Mouse (Mus musculus) neural tube, embryonic 14.5 days (tissue): Measurements from ENCODE around the gene Sntg2. TPM values are rescaled to one million over a fixed set of nuclear protein-coding genes. Genes with fewer than 3 reads are reported as not detected.
A peak's percentile ranks its signal among the peaks of the same experiment; 100 is the strongest.

Experiments used
- ATAC-seq: fragments of 200-750 bp; cut with Nextera tagmentation; 2 replicates; pipeline ENCODE4 v1.8.0; 2017; ENCODE audit warnings: low read depth, mild to moderate bottlenecking, moderate TSS enrichment, moderate library complexity
- H3K27ac ChIP-seq: fragments of 300-500 bp; sonication (generic); 2 replicates; pipeline ENCODE4 v1.5.1; 2014; ENCODE audit warnings: low read depth, mild to moderate bottlenecking, control low read depth, low read length, moderate library complexity, mixed read lengths
- H3K27me3 ChIP-seq: fragments of 300-500 bp; sonication (generic); 2 replicates; pipeline ENCODE4 v1.6.1; 2014; ENCODE audit warnings: low read length; ENCODE audit not compliant: control insufficient read depth, insufficient read depth
- H3K36me3 ChIP-seq: fragments of 300-500 bp; sonication (generic); 2 replicates; pipeline ENCODE4 v1.6.1; 2014; ENCODE audit warnings: low read length, mixed read lengths; ENCODE audit not compliant: control insufficient read depth, insufficient read depth
- H3K4me1 ChIP-seq: fragments of 300-500 bp; sonication (generic); 2 replicates; pipeline ENCODE4 v1.6.1; 2014; ENCODE audit warnings: low read length; ENCODE audit not compliant: control insufficient read depth, insufficient read depth
- H3K4me2 ChIP-seq: fragments of 300-500 bp; sonication (generic); 2 replicates; pipeline ENCODE4 v1.6.1; 2014; ENCODE audit warnings: mild to moderate bottlenecking, low read depth, low read length, control low read depth
- H3K4me3 ChIP-seq: fragments of 300-500 bp; sonication (generic); 2 replicates; pipeline ENCODE4 v1.5.1; 2014; ENCODE audit warnings: low read depth, low read length, control low read depth, mixed read lengths
- H3K9ac ChIP-seq: fragments of 300-500 bp; sonication (generic); replicated peaks from 2 replicates; pipeline ENCODE4 v1.6.1; 2014; ENCODE audit warnings: low read depth, mild to moderate bottlenecking, control low read depth, low read length, mixed read lengths
- H3K9me3 ChIP-seq: fragments of 300-500 bp; sonication (generic); 2 replicates; pipeline ENCODE4 v1.6.1; 2016; ENCODE audit warnings: low read length; ENCODE audit not compliant: control insufficient read depth
- WGBS: fragments of 180-500 bp; shearing (Covaris S2); extraction: QIAGEN DNeasy Blood & Tissue Kit; methylation state at CpG from one replicate; pipeline ENCODE4 v1.1.7; 2014; 5-methylcytosine and 5-hydroxymethylcytosine counted together
- polyA plus RNA-seq: library from polyadenylated mRNA; unstranded; fragments of >200 nt; fragmentation: Nextera tagmentation; extraction: Ambion mirVana; gene quantifications from 2 replicates; pipeline ENCODE4 v1.2.1, GENCODE M21; 2014

The Sntg2 gene
- polyA plus RNA-seq, 1 experiment from 2014 or later: 9.3 TPM

- ATAC-seq: no peak
- Histone ChIP-seq H3K9me3 (no peaks in the 10 kb centered on the region), H3K4me2 (no peak overlapping the region), H3K27ac (no peak overlapping the region), H3K9ac (no peak overlapping the region), H3K27me3 (no peaks in the 10 kb centered on the region), H3K36me3 (no peaks in the 10 kb centered on the region), H3K4me1 (no peaks in the 10 kb centered on the region), H3K4me3 (no peak overlapping the region)
- 87% methylated on average over 5 of the region's 5 CpGs for WGBS
Observed at GRCm38 (mm10) chr12:30164538-30164937, 208.6 kb downstream of the Sntg2 start.

- no peak overlapping the region for H3K4me3 ChIP-seq
- H3K9ac ChIP-seq: no peak overlapping the region
- WGBS: 98% methylated on average over 6 of the region's 6 CpGs
- H3K9me3 ChIP-seq: no peaks in the 10 kb centered on the region
- no peak for ATAC-seq
- H3K27ac ChIP-seq: no peak overlapping the region
- no peaks in the 10 kb centered on the region for H3K4me1 ChIP-seq
- H3K27me3 ChIP-seq: no peaks in the 10 kb centered on the region
- H3K4me2 ChIP-seq: no peak overlapping the region
- H3K36me3 ChIP-seq: no peaks in the 10 kb centered on the region
Observed at GRCm38 (mm10) chr12:30164005-30164404, 209.2 kb downstream of the Sntg2 start.

- Histone ChIP-seq H3K27me3 (no peaks in the 10 kb centered on the region), H3K27ac (no peak overlapping the region), H3K4me3 (no peak overlapping the region), H3K36me3 (no peaks in the 10 kb centered on the region), H3K4me2 (no peak overlapping the region), H3K9ac (no peak overlapping the region), H3K9me3 (no peaks in the 10 kb centered on the region), H3K4me1 (no peaks in the 10 kb centered on the region)
- WGBS: 87% methylated on average over 5 of the region's 5 CpGs
- ATAC-seq: no peak
Observed at GRCm38 (mm10) chr12:30161731-30162406, 211.3 kb downstream of the Sntg2 start.

GRCm38 (mm10) chr12:30160475-30160874, 212.7 kb downstream of the Sntg2 start:
- H3K27me3 ChIP-seq: no peaks in the 10 kb centered on the region
- ATAC-seq: no peak

GRCm38 (mm10) chr12:30159788-30160187, 213.4 kb downstream of the Sntg2 start:
- no peaks in the 10 kb centered on the region for H3K9me3 ChIP-seq
- no peak overlapping the region for H3K4me3 ChIP-seq
- H3K36me3 ChIP-seq: no peaks in the 10 kb centered on the region
- no peaks in the 10 kb centered on the region for H3K27me3 ChIP-seq
- no peak overlapping the region for H3K27ac ChIP-seq
- no peak overlapping the region for H3K9ac ChIP-seq
- WGBS: 87% methylated on average over 8 of the region's 8 CpGs
- H3K4me1 ChIP-seq: no peaks in the 10 kb centered on the region
- ATAC-seq: no peak
- no peak overlapping the region for H3K4me2 ChIP-seq

More at GRCm38 (mm10) chr12:30160475-30160874, 212.7 kb downstream of the Sntg2 start:
- Histone ChIP-seq H3K9ac (no peak overlapping the region), H3K4me1 (no peaks in the 10 kb centered on the region), H3K27ac (no peak overlapping the region), H3K9me3 (no peaks in the 10 kb centered on the region), H3K36me3 (no peaks in the 10 kb centered on the region), H3K4me3 (no peak overlapping the region), H3K4me2 (no peak overlapping the region)
- WGBS: 81% methylated on average over 3 of the region's 3 CpGs

GRCm38 (mm10) chr12:30154079-30154673, 219.0 kb downstream of the Sntg2 start:
- Histone ChIP-seq H3K4me1 (no peaks in the 10 kb centered on the region), H3K27me3 (no peaks in the 10 kb centered on the region), H3K27ac (no peak overlapping the region), H3K4me3 (no peak overlapping the region), H3K36me3 (no peaks in the 10 kb centered on the region), H3K4me2 (no peak overlapping the region), H3K9ac (no peak overlapping the region), H3K9me3 (no peaks in the 10 kb centered on the region)
- WGBS: 57% methylated on average over 7 of the region's 7 CpGs
- no peak for ATAC-seq

GRCm38 (mm10) chr12:30142085-30142484, 231.1 kb downstream of the Sntg2 start:
- no peak overlapping the region for H3K27ac ChIP-seq
- ATAC-seq: no peak
- 69% methylated on average over 3 of the region's 3 CpGs for WGBS

GRCm38 (mm10) chr12:30132524-30132923, 240.7 kb downstream of the Sntg2 start, which contains the start of gene Tpo:
TSS of gene Tpo (minus strand) at chr12:30132624.
- Histone ChIP-seq H3K36me3 (no peaks in the 10 kb centered on the region), H3K4me3 (no peak within 1 kb of the TSS), H3K27ac (no peak within 1 kb of the TSS), H3K4me2 (no peak within 1 kb of the TSS), H3K9ac (no peak within 1 kb of the TSS), H3K27me3 (no peaks in the 10 kb centered on the region), H3K9me3 (no peaks in the 10 kb centered on the region), H3K4me1 (no peaks in the 10 kb centered on the region; the same call in 1 of the 2 replicates)
- 93% methylated on average over 4 of the region's 4 CpGs for WGBS
- ATAC-seq: no peak

More at GRCm38 (mm10) chr12:30142085-30142484, 231.1 kb downstream of the Sntg2 start:
- no peaks in the 10 kb centered on the region for H3K27me3 ChIP-seq
- no peak overlapping the region for H3K9ac ChIP-seq
- no peaks in the 10 kb centered on the region for H3K4me1 ChIP-seq
- H3K4me2 ChIP-seq: no peak overlapping the region
- no peaks in the 10 kb centered on the region for H3K36me3 ChIP-seq
- no peaks in the 10 kb centered on the region for H3K9me3 ChIP-seq
- H3K4me3 ChIP-seq: no peak overlapping the region

- WGBS: 53% methylated on average over 6 of the region's 6 CpGs
- Histone ChIP-seq H3K9me3 (no peaks in the 10 kb centered on the region), H3K36me3 (no peaks in the 10 kb centered on the region), H3K27me3 (no peaks in the 10 kb centered on the region), H3K9ac (no peak overlapping the region), H3K4me1 (no peaks in the 10 kb centered on the region; the same call in 1 of the 2 replicates), H3K4me3 (no peak overlapping the region), H3K4me2 (no peak overlapping the region), H3K27ac (peak overlapping the region; percentile 23; the same call in 1 of the 2 replicates)
- peak; percentile 57; the same call in 1 of the 2 replicates for ATAC-seq
Observed at GRCm38 (mm10) chr12:30129411-30129716, 243.8 kb downstream of the Sntg2 start.
